Mouse (Mus musculus) lung, embryonic 14.5 days (tissue): ENCODE measurements around the gene Dnm1l. TPM values are rescaled to one million over a fixed set of nuclear protein-coding genes. Genes with fewer than 3 reads are reported as not detected.
A peak's percentile ranks its signal among the peaks of the same experiment; 100 is the strongest.

Experiments used
- ATAC-seq: fragments of 200-750 bp; cut with Nextera tagmentation; 2 replicates; pipeline ENCODE4 v1.8.0; 2017; ENCODE audit warnings: mild to moderate bottlenecking, moderate TSS enrichment, moderate library complexity; ENCODE audit not compliant: insufficient read depth
- DNase-seq: peaks from one replicate; pipeline ENCODE4 v3.0.0-alpha.2; 2015
- H3K27ac ChIP-seq: fragments of 300-500 bp; sonication (generic); 2 replicates; pipeline ENCODE4 v1.5.1; 2014; ENCODE audit warnings: low read depth, mild to moderate bottlenecking, moderate library complexity
- H3K27me3 ChIP-seq: fragments of 300-500 bp; sonication (generic); 2 replicates; pipeline ENCODE4 v1.6.1; 2014; ENCODE audit warnings: low read length, control low read depth; ENCODE audit not compliant: insufficient read depth
- H3K36me3 ChIP-seq: fragments of 300-500 bp; sonication (generic); 2 replicates; pipeline ENCODE4 v1.6.1; 2014; ENCODE audit warnings: control low read depth; ENCODE audit not compliant: insufficient read depth
- H3K4me1 ChIP-seq: fragments of 300-500 bp; sonication (generic); 2 replicates; pipeline ENCODE4 v1.6.1; 2014; ENCODE audit warnings: antibody characterized with exemption, control low read depth; ENCODE audit not compliant: insufficient read depth
- H3K4me2 ChIP-seq: fragments of 300-500 bp; sonication (generic); 2 replicates; pipeline ENCODE4 v1.6.1; 2014; ENCODE audit warnings: mild to moderate bottlenecking
- H3K4me3 ChIP-seq: fragments of 300-500 bp; sonication (generic); 2 replicates; pipeline ENCODE4 v1.5.1; 2014; ENCODE audit warnings: low read depth, low read length
- H3K9ac ChIP-seq: fragments of 300-500 bp; sonication (generic); 2 replicates; pipeline ENCODE4 v1.6.1; 2014
- H3K9me3 ChIP-seq: fragments of 300-500 bp; sonication (generic); 2 replicates; pipeline ENCODE4 v1.6.1; 2016; ENCODE audit warnings: low read depth, low read length, control low read depth
- CTCF ChIP-seq: IDR thresholded peaks from 2 replicates; pipeline ENCODE4 v1.5.1; 2016; ENCODE audit warnings: antibody characterized with exemption, low read depth
- WGBS: fragments of 180-500 bp; shearing (Covaris S2); extraction: QIAGEN DNeasy Blood & Tissue Kit; methylation state at CpG from one replicate; pipeline ENCODE4 v1.1.7; 2014; 5-methylcytosine and 5-hydroxymethylcytosine counted together
- polyA plus RNA-seq: library from polyadenylated mRNA; unstranded; fragments of >200 nt; fragmentation: Nextera tagmentation; extraction: Ambion mirVana; gene quantifications from 2 replicates; pipeline ENCODE4 v1.2.1, GENCODE M21; 2014

Dnm1l gene
- polyA plus RNA-seq, 1 experiment from 2014 or later, result 56.7 TPM

DNA sequence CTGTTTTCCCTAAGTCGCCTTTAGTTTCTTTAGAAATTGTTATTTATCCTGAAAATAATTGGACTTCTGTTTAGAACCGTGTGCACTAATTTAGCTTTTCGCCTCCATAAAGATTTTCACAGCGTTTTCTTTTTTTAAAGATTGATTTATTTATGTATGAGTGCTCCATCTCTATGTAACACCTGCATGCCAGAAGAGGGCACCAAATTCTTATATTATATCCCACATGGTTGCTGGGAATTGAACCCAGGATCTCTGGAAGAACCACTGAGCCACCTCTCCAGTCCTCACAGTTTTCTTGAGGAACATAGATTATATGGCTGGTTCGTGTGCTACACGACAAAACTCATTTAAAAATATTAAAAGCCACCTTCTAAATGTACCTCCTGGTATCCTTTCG lies 54.9 kb downstream of the Dnm1l start:
- H3K4me2 ChIP-seq, result peak overlapping the region; percentile 77
- H3K27me3 ChIP-seq, result no peaks in the 10 kb centered on the region
- H3K9me3 ChIP-seq, result no peaks in the 10 kb centered on the region
- peaks cover 3% of the 10 kb centered on the region; the same call in 1 of the 2 replicates for H3K4me1 ChIP-seq
- H3K27ac ChIP-seq, result no peak overlapping the region
- peak; percentile 46 for TF ChIP-seq CTCF
- WGBS, result 18% methylated on average over 7 of the region's 7 CpGs
- peaks cover 26% of the 10 kb centered on the region for H3K36me3 ChIP-seq
- ATAC-seq (no peak), DNase-seq (peak; percentile 51)
- H3K9ac ChIP-seq, result peak overlapping the region; percentile 91
- peak overlapping the region; percentile 96 for H3K4me3 ChIP-seq

DNA sequence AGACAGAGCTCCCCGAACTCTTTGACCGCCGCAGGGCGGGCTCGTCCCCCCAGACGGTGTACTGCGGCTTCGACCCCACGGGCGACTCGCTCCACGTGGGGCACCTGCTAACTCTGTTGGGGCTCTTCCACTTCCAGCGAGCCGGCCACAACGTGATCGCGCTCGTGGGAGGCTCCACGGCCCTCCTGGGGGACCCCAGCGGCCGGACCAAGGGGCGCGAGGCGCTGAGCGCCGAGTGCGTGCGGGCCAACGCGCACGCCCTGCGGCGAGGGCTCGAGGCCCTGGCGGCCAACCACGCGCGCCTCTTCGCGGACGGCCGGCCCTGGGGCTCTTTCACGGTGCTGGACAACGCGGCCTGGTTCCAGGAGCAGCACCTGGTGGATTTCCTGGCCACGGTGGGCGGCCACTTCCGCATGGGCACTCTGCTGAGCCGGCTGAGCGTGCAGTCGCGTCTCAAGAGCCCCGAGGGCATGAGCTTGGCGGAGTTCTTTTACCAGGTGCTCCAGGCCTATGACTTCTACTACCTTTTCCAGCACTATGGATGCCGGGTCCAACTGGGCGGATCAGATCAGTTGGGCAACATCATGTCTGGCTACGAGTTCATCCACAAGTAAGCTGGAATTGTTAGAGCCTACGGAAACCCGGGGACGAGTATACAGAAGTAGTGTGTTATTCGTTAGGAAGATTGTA lies 55.5 kb downstream of the Dnm1l start:
- ATAC-seq, result peak; percentile 64
- H3K36me3 ChIP-seq, result peaks cover 22% of the 10 kb centered on the region
- H3K4me2 ChIP-seq, result peak overlapping the region; percentile 77
- under 1% methylated on average over 60 of the region's 61 CpGs for WGBS
- H3K27ac ChIP-seq, result peak overlapping the region; percentile 97
- TF ChIP-seq CTCF, result no peak
- H3K9me3 ChIP-seq, result no peaks in the 10 kb centered on the region
- H3K27me3 ChIP-seq, result no peaks in the 10 kb centered on the region
- H3K4me3 ChIP-seq, result peak overlapping the region; percentile 96
- peak; percentile 63 for DNase-seq
- peak overlapping the region; percentile 91 for H3K9ac ChIP-seq
- H3K4me1 ChIP-seq, result peaks cover 3% of the 10 kb centered on the region; the same call in 1 of the 2 replicates

DNA sequence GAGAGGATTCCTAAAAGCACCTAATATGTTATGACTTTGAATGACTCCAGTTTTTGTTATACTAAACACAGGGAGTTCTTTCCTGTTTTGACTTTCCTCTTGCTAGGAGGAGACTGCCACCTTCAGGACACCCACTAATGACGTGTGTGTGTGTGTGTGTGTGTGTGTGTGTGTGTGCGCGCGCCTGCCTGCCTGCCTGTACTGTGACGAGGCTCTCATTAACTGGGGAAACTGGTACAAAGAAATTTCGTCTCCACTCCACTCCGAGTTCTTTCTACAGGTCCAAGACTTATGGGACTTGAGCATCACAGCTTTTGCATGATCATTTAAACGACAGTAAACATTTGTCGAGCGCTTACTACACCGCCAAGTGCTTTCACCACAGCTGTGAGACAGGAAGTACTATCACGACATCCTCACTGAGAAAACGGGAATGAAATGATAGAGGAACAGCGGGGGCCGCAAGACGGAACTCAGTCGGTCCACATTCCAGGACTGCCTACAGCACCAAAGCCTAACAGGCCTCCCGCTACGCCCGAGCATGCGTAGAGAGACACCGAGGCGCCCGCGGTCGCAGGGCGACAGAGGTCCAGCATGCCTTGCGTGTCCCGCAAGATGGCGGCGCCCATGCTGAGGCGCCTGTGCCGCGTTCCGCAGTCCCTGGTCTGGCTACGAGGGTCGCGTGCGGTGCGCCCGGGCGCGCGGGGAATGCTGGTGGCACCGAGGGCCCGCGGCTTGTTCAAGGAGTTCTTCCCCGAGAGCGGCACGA lies 56.2 kb downstream of the Dnm1l start, which contains the start of gene Yars2:
TSS of gene Yars2 (plus strand) at position 597 of the 769 bp plus-strand sequence.
- peak within 1 kb of the TSS; percentile 97 for H3K27ac ChIP-seq
- peaks cover 16% of the 10 kb centered on the region for H3K36me3 ChIP-seq
- no peaks in the 10 kb centered on the region for H3K27me3 ChIP-seq
- H3K9ac ChIP-seq, result peak within 1 kb of the TSS; percentile 91
- WGBS, result under 1% methylated on average over 50 of the region's 50 CpGs
- DNase-seq, result peak; percentile 96
- peak; percentile 83 for TF ChIP-seq CTCF
- H3K4me1 ChIP-seq, result peaks cover 3% of the 10 kb centered on the region; the same call in 1 of the 2 replicates
- H3K9me3 ChIP-seq, result no peaks in the 10 kb centered on the region
- H3K4me3 ChIP-seq, result peak within 1 kb of the TSS; percentile 96
- H3K4me2 ChIP-seq, result peak within 1 kb of the TSS; percentile 77
- peak; percentile 99 for ATAC-seq

DNA sequence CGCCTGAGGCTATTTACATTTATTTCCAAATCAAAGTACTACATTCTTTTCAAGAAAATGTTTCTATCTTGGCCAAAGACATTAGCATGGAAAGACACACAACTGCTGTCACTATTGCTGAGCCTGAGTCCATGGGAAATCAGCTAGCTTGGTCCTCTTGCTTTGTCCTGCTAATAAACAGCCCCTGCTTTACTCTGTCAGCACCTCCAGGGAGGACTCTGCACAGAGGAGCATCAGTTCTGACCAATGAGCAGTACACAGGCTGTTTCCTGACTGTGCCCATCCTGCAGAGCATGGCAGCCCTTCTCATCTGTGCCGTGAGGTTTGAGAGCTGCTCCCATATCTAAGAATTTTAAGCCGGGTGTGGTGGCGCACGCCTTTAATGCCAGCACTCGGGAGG lies 85.0 kb downstream of the Dnm1l start:
- DNase-seq, result no peak
- WGBS, result 80% methylated on average over 6 of the region's 6 CpGs
- no peak for ATAC-seq
- no peaks in the 10 kb centered on the region for H3K9me3 ChIP-seq
- no peak overlapping the region for H3K9ac ChIP-seq
- H3K27me3 ChIP-seq, result no peaks in the 10 kb centered on the region
- H3K36me3 ChIP-seq, result no peaks in the 10 kb centered on the region
- no peak for TF ChIP-seq CTCF
- H3K4me1 ChIP-seq, result no peaks in the 10 kb centered on the region
- no peak overlapping the region for H3K4me3 ChIP-seq
- no peak overlapping the region for H3K4me2 ChIP-seq
- no peak overlapping the region for H3K27ac ChIP-seq

DNA sequence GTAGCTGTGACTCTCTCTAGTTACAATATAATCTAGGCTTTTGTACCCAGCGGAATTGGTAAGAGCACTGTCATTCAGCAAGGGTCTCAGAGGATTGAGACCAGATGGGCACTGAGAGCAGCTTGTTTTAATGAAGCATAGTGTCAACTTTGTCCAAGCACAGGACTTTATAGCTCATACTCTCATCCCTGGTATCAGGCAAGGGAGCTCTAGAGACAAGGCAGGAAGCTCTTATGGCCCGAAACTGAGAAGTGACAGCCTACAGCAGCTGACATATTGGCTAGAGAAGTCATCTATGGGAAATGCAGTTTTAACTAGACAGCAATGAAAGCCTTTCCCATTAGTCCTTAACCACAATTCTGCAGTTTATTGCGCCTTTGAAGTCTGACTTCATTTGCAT lies 85.8 kb downstream of the Dnm1l start:
- WGBS, result 56% methylated on average over 3 of the region's 3 CpGs

DNA sequence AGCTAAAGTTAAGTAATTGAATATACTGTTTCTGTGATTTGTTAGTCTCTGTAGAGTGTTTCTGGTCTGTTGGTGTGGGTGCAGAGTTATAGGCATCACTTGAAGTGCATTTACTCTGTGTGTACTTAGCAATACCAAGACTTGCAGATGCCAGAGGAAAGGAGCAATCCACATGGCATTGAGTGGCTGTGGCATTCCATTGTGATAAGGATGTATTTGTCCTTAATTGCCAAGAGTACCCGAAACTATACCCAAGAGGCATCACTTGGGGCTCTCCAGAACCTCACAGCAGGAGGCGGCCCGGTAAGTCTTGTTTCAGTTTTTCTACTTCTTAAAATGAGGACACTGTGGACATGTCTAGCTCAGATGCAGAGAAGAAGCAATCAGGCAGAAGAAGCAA lies 96.3 kb downstream of the Dnm1l start:
- ATAC-seq (no peak), DNase-seq (no peak)
- Histone ChIP-seq H3K4me2 (no peak overlapping the region), H3K9ac (no peak overlapping the region), H3K27ac (no peak overlapping the region), H3K4me1 (no peaks in the 10 kb centered on the region), H3K9me3 (no peaks in the 10 kb centered on the region), H3K27me3 (no peaks in the 10 kb centered on the region), H3K4me3 (no peak overlapping the region), H3K36me3 (no peaks in the 10 kb centered on the region)
- WGBS, result 79% methylated on average over 3 of the region's 3 CpGs
- no peak for TF ChIP-seq CTCF

More for the DNA sequence above, 85.8 kb downstream of the Dnm1l start:
- no peak for DNase-seq
- Histone ChIP-seq H3K27ac (no peak overlapping the region), H3K9ac (no peak overlapping the region), H3K4me1 (no peaks in the 10 kb centered on the region), H3K36me3 (no peaks in the 10 kb centered on the region), H3K9me3 (no peaks in the 10 kb centered on the region), H3K4me3 (no peak overlapping the region), H3K27me3 (no peaks in the 10 kb centered on the region), H3K4me2 (no peak overlapping the region)
- no peak for TF ChIP-seq CTCF
- no peak for ATAC-seq

Other genes starting within 250 kb of the Dnm1l start
- 8.4 and 10.6 TPM in 2 replicates for gene Pkp2, start 145.6 kb downstream of the Dnm1l start, polyA plus RNA-seq
- gene Yars2, start 56.0 kb downstream of the Dnm1l start, polyA plus RNA-seq, result 44.1 and 44.2 TPM in 2 replicates
- 6.0 and 6.8 TPM in 2 replicates for gene Fgd4, start 241.6 kb upstream of the Dnm1l start, polyA plus RNA-seq